Mouse (Mus musculus) urinary bladder, adult 2 months (tissue): ENCODE results near the gene Tceal3. TPM values are rescaled to one million over a fixed set of nuclear protein-coding genes. Genes with fewer than 3 reads are reported as not detected.
"Not testable (repeated sequence)": the region's sequence is repeated elsewhere in the genome, so short reads cannot be mapped to it uniquely, and the experiment has no call there.

ENCODE experiments used
- DNase-seq: peaks from one replicate; pipeline ENCODE4 v3.0.0; 2022; ENCODE audit warnings: low spot score
- polyA plus RNA-seq: library from polyadenylated mRNA; depleted of rRNA; stranded (reverse); fragments of >200 nt; gene quantifications from 2 replicates; pipeline ENCODE4 v1.2.3, GENCODE M21; 2012; rRNA removed

Tceal3 gene
- polyA plus RNA-seq, 1 experiment, result 20.7 TPM

GRCm38 (mm10) chrX:136707446-136708167 is 117.0 kb downstream of the Tceal3 start, which contains the start of gene Tceal1:
Gene Tceal1, plus strand, starts transcription at chrX:136707982.
- peak; percentile 26 for DNase-seq

- no peak for DNase-seq
Observed at GRCm38 (mm10) chrX:136708168-136708681, 117.6 kb downstream of the Tceal3 start.

- no peak for DNase-seq
Observed at GRCm38 (mm10) chrX:136708782-136709181, 118.1 kb downstream of the Tceal3 start.

- DNase-seq, result not testable (repeated sequence)
Observed at GRCm38 (mm10) chrX:136714742-136715474, 124.3 kb downstream of the Tceal3 start.

Other genes starting within 250 kb of the Tceal3 start
- gene Kir3dl1, start 72.8 kb upstream of the Tceal3 start, polyA plus RNA-seq, result not detected in 2 replicates
- gene Kir3dl2, start 46.8 kb upstream of the Tceal3 start, polyA plus RNA-seq, result not detected in 2 replicates
- gene Tceal1, start 117.1 kb downstream of the Tceal3 start, polyA plus RNA-seq, result 6.3 and 7.3 TPM in 2 replicates
- gene Morf4l2, start 152.8 kb downstream of the Tceal3 start, polyA plus RNA-seq, result 171 and 201 TPM in 2 replicates
- not detected in 2 replicates for gene Glra4, start 189.3 kb downstream of the Tceal3 start, polyA plus RNA-seq
- gene Plp1, start 231.8 kb downstream of the Tceal3 start, polyA plus RNA-seq, result 22.3 and 23.9 TPM in 2 replicates